Mouse (Mus musculus) megakaryocyte, adult 5-6 weeks (primary cell): Measurements from ENCODE around the gene Selenom. TPM values are rescaled to one million over a fixed set of nuclear protein-coding genes. Genes with fewer than 3 reads are reported as not detected.

Source experiments
- ATAC-seq: 2 replicates; pipeline ENCODE4 v1.8.0; 2016; ENCODE audit warnings: mild to moderate bottlenecking, inconsistent platforms; ENCODE audit not compliant: poor library complexity, severe bottlenecking
- total RNA-seq, 2 experiments: library from RNA; stranded (forward) in 1 of 2; stranded (reverse) in 1 of 2; fragments of 153-499, 151-499 nt in 1 of 2; fragments of 221-1000, 200-1000 nt in 1 of 2; gene quantifications; 2 replicates each; pipeline versions ENCODE4 v1.2.3 to v1.2.4; 2015 to 2017

Gene Selenom
- total RNA-seq, 2 experiments from 2014 or later = 7.6 to 11.8 TPM

DNA sequence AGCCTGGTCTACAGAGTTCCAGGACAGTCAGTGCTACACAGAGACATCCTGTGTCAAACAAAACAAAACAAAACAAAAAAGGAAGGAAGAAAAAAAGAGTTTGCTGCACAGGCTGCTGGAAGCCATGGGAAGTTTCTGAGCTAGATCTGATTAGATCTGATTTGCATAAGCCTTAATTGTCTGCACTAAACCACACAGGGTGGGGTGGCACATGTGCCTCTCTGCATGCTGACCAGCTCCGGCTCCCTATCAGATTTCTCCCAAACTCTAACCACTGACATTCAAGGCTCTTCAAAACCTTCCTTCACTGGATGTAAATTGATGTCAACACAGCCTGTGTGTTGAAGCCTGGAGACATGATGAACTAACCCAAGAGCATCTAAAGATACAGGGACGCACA, 32.6 kb downstream of the Selenom start:
- ATAC-seq = no peak

DNA sequence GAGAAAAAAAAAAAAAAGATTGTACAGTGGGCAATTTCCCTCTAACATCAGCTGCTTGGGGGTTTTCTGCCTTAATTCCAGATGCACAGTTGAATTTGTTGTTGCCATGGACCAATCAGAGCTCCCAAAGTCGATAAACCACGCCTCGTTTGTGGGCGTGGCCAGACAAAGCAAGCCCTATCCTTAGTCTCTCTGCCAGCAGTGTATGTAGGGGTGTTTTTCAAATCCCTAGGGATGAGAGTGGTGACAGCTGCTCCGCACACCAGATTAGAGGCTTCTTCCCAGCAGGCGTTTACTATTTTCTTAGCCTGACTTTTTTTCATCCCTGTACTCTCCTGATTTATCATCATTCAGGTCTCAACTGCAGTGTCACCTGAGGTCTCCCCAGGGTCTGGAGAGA, 33.5 kb downstream of the Selenom start:
- no peak for ATAC-seq

DNA sequence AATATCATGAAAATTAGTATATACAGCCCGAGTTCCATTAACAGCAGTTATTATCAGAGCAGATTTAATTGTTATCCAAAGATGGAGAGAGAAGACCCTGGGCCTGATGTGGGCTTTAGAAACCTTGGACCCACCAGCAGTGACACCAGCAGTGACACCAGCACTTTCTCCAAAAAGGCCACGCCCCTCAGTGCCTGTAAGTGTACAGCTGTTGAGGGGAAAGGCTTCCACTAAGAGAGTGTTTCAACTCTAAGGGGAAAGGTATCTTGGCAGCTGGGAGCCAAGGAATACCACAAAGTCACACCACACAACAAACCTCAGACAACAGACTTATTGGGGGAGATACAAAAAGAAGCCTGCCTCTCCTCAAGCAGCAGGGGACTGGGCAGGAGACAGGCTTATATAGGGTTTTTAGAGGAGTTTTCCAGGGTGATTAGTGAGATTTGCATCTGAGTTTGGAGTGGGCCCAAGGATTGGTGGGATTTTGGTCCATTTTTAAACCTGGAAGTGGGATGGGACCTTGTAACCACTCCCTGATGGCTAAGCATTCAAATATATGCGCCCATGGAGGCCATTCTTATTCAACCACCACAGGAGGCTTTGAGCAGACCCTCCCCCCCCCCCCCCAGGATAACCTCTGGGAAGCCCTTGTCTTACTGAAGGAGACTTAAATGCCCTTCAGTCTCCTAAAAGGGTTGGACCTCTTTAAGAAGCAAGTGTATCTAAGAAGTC, 34.2 kb downstream of the Selenom start:
- no peak for ATAC-seq

DNA sequence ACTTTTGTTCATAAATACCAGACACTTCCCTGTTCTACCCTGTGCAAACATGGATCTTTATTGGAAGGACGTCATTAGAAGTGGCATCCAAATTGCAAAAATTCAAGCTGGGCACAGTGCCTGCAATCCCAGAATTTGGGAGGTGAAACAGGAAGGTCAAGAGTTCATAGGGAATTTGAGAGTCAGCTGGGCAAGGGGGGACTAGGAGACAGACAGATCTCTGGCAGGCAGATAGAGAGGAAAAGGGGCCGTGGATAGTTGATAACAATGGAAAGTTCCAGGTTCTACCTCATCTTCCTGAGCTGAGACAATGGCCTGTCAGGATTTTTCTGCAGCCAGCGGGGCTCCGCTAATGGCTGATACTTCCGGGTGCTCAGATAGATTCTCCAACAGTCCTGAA, 35.3 kb downstream of the Selenom start:
- no peak for ATAC-seq

DNA sequence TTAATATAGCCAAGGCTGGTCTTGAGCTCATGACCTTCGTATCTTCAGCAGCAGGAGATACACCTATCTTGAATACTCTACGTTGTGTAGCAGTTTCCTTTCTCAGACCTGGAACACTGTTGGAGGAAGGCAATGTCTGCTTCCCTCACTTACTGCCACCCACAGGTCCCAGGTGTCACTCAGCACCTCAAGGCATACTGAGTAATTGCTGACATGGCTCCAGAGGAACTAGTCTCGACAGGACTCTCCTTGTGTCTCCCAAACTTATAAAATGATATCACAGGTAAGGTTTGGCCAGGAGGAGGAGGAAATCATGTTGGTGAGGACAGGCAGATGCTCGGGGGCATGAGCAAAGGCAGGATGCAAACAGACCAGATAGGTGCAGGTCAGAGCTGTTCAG, 40.5 kb downstream of the Selenom start:
- no peak for ATAC-seq

DNA sequence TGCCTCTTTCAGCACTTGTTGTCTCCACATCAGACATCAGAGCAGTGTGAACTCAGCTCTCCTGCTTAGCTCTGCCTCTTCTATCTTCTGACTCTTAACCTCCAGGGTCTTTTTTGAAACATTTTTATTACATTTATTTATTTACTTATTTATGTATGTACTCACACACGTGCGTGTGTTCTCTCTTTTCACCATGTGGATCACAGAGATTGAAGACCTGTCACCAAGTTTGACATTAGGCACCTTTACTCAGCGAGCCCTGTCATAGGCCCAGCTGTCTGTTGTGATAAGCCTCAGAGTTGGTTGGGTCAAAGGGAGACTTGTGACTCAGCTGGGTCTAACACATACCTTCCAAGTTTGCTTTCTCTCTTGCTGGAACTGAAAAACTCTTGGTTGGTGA, 43.4 kb downstream of the Selenom start:
- ATAC-seq = no peak

DNA sequence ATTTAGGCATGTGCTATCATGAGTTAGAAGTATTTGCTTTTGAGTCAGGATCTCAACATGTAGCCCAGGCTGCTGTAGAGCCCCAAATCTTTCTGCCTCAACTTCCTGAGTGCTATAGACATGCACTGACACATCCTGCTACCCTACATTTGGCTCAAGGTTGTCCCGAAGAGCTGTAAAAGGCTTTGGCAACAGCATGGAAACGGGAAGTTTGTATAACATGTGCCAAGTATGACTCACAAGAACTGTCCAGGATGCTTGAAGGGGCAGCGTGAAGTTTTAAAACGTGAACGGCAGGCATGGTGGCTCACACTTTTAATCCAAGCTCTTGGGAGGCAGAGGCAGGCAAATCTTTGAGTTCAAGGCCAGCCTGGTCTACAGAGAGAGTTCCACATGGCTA, 45.7 kb downstream of the Selenom start:
- no peak for ATAC-seq

DNA sequence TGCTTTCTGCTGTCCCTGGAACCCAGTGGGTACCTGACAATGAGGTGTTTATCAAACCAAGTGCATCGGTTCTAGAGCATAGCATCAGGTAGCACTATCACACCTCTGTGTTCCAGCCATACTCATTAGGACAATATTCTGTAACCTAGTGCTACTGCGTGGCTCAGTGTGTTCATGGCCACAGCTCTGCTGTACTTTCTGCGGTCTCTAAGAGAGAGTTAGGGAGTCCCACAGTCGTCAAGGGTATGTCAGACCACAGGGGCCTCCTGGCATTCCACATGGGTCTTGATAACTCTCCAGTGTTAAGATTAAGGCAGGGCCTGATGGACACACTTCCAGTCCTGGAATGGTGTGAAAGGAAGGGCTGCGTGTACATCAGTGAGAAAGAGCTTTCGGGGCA, 49.4 kb downstream of the Selenom start:
- ATAC-seq = no peak

DNA sequence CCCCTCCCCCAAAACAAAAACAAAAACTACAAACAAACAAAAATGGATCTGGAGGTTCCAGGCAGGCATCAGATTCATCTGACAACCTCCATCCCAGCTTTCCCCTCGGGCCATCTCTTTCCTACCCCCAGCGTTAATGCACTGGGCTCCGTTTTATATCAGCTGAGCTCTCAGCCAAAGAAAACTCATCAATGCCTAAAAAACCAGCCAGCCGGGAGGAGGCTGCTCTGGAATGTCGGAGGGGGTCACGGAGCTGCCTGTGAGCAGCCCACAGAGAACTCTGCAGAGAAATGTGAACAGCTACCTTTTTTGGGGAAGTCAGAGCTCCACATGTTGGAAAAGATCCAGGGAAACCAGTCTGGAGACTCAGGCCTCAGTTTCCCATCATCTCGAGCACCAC, 50.0 kb downstream of the Selenom start:
- no peak for ATAC-seq

DNA sequence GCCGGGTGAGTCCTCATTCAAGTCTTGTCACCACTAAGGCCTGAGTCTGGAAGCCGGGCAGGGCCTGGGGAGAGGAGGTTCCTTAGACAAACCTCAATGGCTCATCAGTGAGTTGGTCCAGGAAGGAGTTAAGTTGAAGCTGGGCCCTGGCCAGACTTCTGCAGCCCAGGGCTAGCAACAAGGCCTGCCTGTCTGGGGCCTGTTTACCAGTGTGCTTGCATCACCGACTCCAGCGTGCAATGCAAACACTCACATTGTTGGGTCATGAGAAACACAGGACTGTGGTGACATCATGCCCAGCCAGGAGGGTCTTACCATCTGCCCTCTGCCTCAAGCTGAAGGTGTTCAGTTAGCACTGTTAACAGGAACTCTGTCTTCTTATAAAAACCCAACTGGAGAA, 51.5 kb downstream of the Selenom start:
- ATAC-seq = no peak

Other genes with a start within 250 kb of the Selenom start
- 127 and 137 TPM in 2 replicates for gene Drg1, start 248.3 kb upstream of the Selenom start, total RNA-seq (2015)
- 119 and 124 TPM in 2 replicates for gene Drg1, start 248.3 kb upstream of the Selenom start, total RNA-seq (2017)
- 25.6 and 27.7 TPM in 2 replicates for gene Patz1, start 225.8 kb upstream of the Selenom start, total RNA-seq (2015)
- 27.2 and 33.2 TPM in 2 replicates for gene Patz1, start 225.8 kb upstream of the Selenom start, total RNA-seq (2017)
- 1.0 and 3.3 TPM in 2 replicates for gene Pik3ip1, start 184.3 kb upstream of the Selenom start, total RNA-seq (2015)
- 2.6 and 3.8 TPM in 2 replicates for gene Pik3ip1, start 184.3 kb upstream of the Selenom start, total RNA-seq (2017)
- gene Limk2, start 105.5 kb upstream of the Selenom start, total RNA-seq (2015) = 9.6 and 11.5 TPM in 2 replicates
- 27.5 and 30.4 TPM in 2 replicates for gene Limk2, start 105.5 kb upstream of the Selenom start, total RNA-seq (2017)
- 14.0 and 14.4 TPM in 2 replicates for gene Rnf185, start 62.3 kb upstream of the Selenom start, total RNA-seq (2015)
- gene Rnf185, start 62.3 kb upstream of the Selenom start, total RNA-seq (2017) = 12.3 and 12.7 TPM in 2 replicates
- 0.71 and 0.75 TPM in 2 replicates for gene Pla2g3, start 26.4 kb upstream of the Selenom start, total RNA-seq (2015)
- 0.81 and 0.88 TPM in 2 replicates for gene Pla2g3, start 26.4 kb upstream of the Selenom start, total RNA-seq (2017)
- 4.8 and 5.7 TPM in 2 replicates for gene Inpp5j, start 9.9 kb upstream of the Selenom start, total RNA-seq (2015)
- 2.0 and 2.8 TPM in 2 replicates for gene Inpp5j, start 9.9 kb upstream of the Selenom start, total RNA-seq (2017)
- 12.2 and 12.5 TPM in 2 replicates for gene Smtn, start 25.9 kb downstream of the Selenom start, total RNA-seq (2015)
- gene Smtn, start 25.9 kb downstream of the Selenom start, total RNA-seq (2017) = 5.1 and 8.8 TPM in 2 replicates
- 12.6 and 15.4 TPM in 2 replicates for gene Morc2a, start 134.5 kb downstream of the Selenom start, total RNA-seq (2015)
- 19.8 and 23.5 TPM in 2 replicates for gene Morc2a, start 134.5 kb downstream of the Selenom start, total RNA-seq (2017)